Mouse (Mus musculus) stomach, postnatal 0 days (tissue): ENCODE measurements around the gene Arhgap9.

Source experiments
- CTCF ChIP-seq: IDR thresholded peaks from 2 replicates; pipeline ENCODE4 v1.5.1; 2016; ENCODE audit warnings: antibody characterized with exemption, low read depth, mild to moderate bottlenecking, moderate library complexity
- EP300 ChIP-seq: optimal IDR thresholded peaks from 2 replicates; pipeline ENCODE3; 2016; ENCODE audit warnings: antibody characterized with exemption

GRCm38 (mm10) chr10:127336952-127337351 is 15.2 kb downstream of the Arhgap9 start:
- TF ChIP-seq CTCF: 0 out of 2 replicates have a peak, but pooled peaks have one; percentile 1
- no peak for TF ChIP-seq EP300
